8 mouse cellular contexts compared by ENCODE assay signal in the genomic region with DNA sequence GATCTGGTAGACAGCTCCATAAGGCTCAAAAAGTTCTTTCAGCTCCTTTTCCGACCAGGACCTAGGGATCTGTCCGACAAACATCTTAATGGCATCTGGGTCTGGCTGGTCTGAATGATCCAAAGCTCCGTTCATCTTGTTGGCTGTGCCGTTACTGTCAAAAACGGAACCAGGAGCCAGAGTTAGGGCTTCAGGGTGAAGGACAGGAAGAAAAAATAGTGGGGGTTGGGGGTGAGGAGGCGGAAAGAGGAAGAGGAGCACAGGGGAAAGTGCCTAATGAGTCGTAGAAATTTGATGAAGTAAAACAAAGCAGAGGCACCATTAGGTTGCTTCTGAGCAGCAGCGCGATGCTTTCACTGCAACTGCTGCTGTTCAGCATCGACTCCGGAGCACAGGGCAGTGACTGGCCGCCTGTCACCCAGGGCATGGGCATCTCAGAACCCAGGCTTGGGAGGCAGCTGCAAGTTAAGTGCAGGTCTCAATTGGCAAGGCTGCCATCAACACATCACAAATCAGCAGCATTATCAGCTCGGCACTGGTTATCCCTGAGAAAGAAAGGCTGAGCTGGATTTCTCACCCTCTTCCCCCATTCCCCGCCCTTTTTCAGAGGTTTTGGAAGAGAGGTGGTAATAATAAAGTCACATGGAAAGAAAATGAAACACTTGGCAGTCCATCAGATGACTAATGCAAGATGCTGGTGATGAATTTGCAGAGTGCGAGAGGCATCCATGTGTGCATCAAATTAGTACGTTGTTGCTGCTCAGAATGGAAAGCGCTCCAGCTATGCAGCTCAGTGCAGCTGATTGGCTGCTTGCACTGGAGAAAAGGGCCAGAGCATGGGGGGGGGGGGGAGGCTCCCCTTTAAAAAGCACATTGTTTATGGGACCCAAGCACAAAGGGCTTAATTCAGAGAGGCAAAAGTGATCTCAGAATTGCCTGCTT.
DNase-seq lines count a peak whose midpoint lies in the region; ATAC-seq and TF ChIP-seq lines count a peak whose summit lies in the region.

No protein-coding gene starts in this region.

- H3K36me3 ChIP-seq in forebrain, embryonic 14.5 days (ENCODE audit: control insufficient read depth, insufficient read depth, low read length), result 0 out of 2 replicates have a peak, but pooled peaks cover 4% of the 10 kb centered on the region
- no peaks in the 10 kb centered on the region for H3K36me3 ChIP-seq in hindbrain, embryonic 16.5 days (ENCODE audit: control insufficient read depth, insufficient read depth, low read length)
- H3K36me3 ChIP-seq in limb, embryonic 13.5 days, result no peaks in the 10 kb centered on the region
- no peaks in the 10 kb centered on the region for H3K36me3 ChIP-seq in midbrain, embryonic 16.5 days (ENCODE audit: control insufficient read depth, insufficient read depth, low read length)
- H3K36me3 ChIP-seq in stomach, postnatal 0 days (ENCODE audit: control insufficient read depth, insufficient read depth, low read length), result no peaks in the 10 kb centered on the region

- no peak for TF ChIP-seq EP300 in stomach, postnatal 0 days (optimal IDR thresholded peaks at IDR 0.05)

- DNase-seq in frontal cortex, postnatal 25 days (ENCODE audit: low spot score in 2 of 2), result no peak
- peak; percentile 23 for DNase-seq in cerebellum, adult 11 months
- DNase-seq in forebrain, embryonic 14.5 days (ENCODE audit: low spot score), result peak; percentile 89
- DNase-seq in stomach, postnatal 0 days (ENCODE audit: low spot score), result no peak

- H3K9me3 ChIP-seq in forebrain, embryonic 14.5 days (replicated peaks; ENCODE audit: control insufficient read depth, low read length), result no peaks in the 10 kb centered on the region
- no peaks in the 10 kb centered on the region for H3K9me3 ChIP-seq in hindbrain, embryonic 16.5 days (ENCODE audit: control insufficient read depth, low read length)
- no peaks in the 10 kb centered on the region for H3K9me3 ChIP-seq in limb, embryonic 13.5 days
- H3K9me3 ChIP-seq in midbrain, embryonic 16.5 days (replicated peaks; ENCODE audit: control insufficient read depth, low read length, poor library complexity, severe bottlenecking), result no peaks in the 10 kb centered on the region
- no peaks in the 10 kb centered on the region for H3K9me3 ChIP-seq in stomach, postnatal 0 days (ENCODE audit: control insufficient read depth, low read length)

- TF ChIP-seq CTCF in stomach, postnatal 0 days (IDR thresholded peaks at IDR 0.05; ENCODE audit: low read depth), result no peak

- peak; percentile 71 for ATAC-seq in frontal cortex, adult (ENCODE audit: low TSS enrichment)
- ATAC-seq in forebrain, embryonic 14.5 days, result peak; percentile 92
- ATAC-seq in hindbrain, embryonic 16.5 days, result peak; percentile 80
- peak; percentile 77 for ATAC-seq in limb, embryonic 13.5 days (ENCODE audit: low FRiP score, low read depth)
- peak; percentile 80 for ATAC-seq in midbrain, embryonic 16.5 days
- peak; percentile 67; the same call in 1 of the 2 replicates for ATAC-seq in stomach, postnatal 0 days (ENCODE audit: low FRiP score, low TSS enrichment)

- peak overlapping the region; percentile 83 for H3K4me2 ChIP-seq in forebrain, embryonic 14.5 days (ENCODE audit: low read length)
- H3K4me2 ChIP-seq in hindbrain, embryonic 16.5 days (ENCODE audit: low read length), result peak overlapping the region; percentile 78
- peak overlapping the region; percentile 90 for H3K4me2 ChIP-seq in limb, embryonic 13.5 days (replicated peaks)
- H3K4me2 ChIP-seq in midbrain, embryonic 16.5 days (ENCODE audit: low read length), result peak overlapping the region; percentile 80
- H3K4me2 ChIP-seq in stomach, postnatal 0 days (replicated peaks; ENCODE audit: low read depth), result peak overlapping the region; percentile 62

- H3K27ac ChIP-seq in forebrain, embryonic 14.5 days (ENCODE audit: low read depth, low read length), result peak overlapping the region; percentile 89
- H3K27ac ChIP-seq in hindbrain, embryonic 16.5 days (ENCODE audit: low read depth, low read length), result peak overlapping the region; percentile 80
- peak overlapping the region; percentile 79 for H3K27ac ChIP-seq in limb, embryonic 13.5 days
- H3K27ac ChIP-seq in midbrain, embryonic 16.5 days (ENCODE audit: low read length), result peak overlapping the region; percentile 78
- peak overlapping the region; percentile 59 for H3K27ac ChIP-seq in stomach, postnatal 0 days (replicated peaks)

- H3K4me3 ChIP-seq in forebrain, embryonic 14.5 days (ENCODE audit: low read depth, low read length), result peak overlapping the region; percentile 35
- H3K4me3 ChIP-seq in hindbrain, embryonic 16.5 days (ENCODE audit: low read length), result peak overlapping the region; percentile 43
- peak overlapping the region; percentile 48 for H3K4me3 ChIP-seq in limb, embryonic 13.5 days
- H3K4me3 ChIP-seq in midbrain, embryonic 16.5 days (ENCODE audit: low read depth, low read length), result peak overlapping the region; percentile 40
- peak overlapping the region; percentile 33 for H3K4me3 ChIP-seq in stomach, postnatal 0 days (ENCODE audit: low read depth, low read length)

- H3K27me3 ChIP-seq in forebrain, embryonic 14.5 days (replicated peaks; ENCODE audit: control insufficient read depth, insufficient read depth, low read length), result no peaks in the 10 kb centered on the region
- H3K27me3 ChIP-seq in hindbrain, embryonic 16.5 days (replicated peaks; ENCODE audit: control insufficient read depth, insufficient read depth, low read length), result no peaks in the 10 kb centered on the region
- no peaks in the 10 kb centered on the region for H3K27me3 ChIP-seq in limb, embryonic 13.5 days
- no peaks in the 10 kb centered on the region for H3K27me3 ChIP-seq in midbrain, embryonic 16.5 days (ENCODE audit: control insufficient read depth, insufficient read depth, low read depth, low read length)
- H3K27me3 ChIP-seq in stomach, postnatal 0 days (ENCODE audit: control insufficient read depth, insufficient read depth, low read length), result no peaks in the 10 kb centered on the region

- under 1% methylated on average over 17 of the region's 17 CpGs for WGBS in forebrain, embryonic 14.5 days
- 6% methylated on average over 17 of the region's 17 CpGs for WGBS in hindbrain, embryonic 16.5 days
- 2% methylated on average over 17 of the region's 17 CpGs for WGBS in limb, embryonic 13.5 days
- WGBS in midbrain, embryonic 16.5 days, result 9% methylated on average over 17 of the region's 17 CpGs
- 18% methylated on average over 17 of the region's 17 CpGs for WGBS in stomach, postnatal 0 days

- H3K9ac ChIP-seq in forebrain, embryonic 14.5 days (ENCODE audit: low read length), result peak overlapping the region; percentile 68
- H3K9ac ChIP-seq in hindbrain, embryonic 16.5 days (ENCODE audit: low read depth, low read length), result peak overlapping the region; percentile 68
- H3K9ac ChIP-seq in limb, embryonic 13.5 days, result peak overlapping the region; percentile 63
- peak overlapping the region; percentile 66 for H3K9ac ChIP-seq in midbrain, embryonic 16.5 days (ENCODE audit: low read depth, low read length)
- H3K9ac ChIP-seq in stomach, postnatal 0 days (ENCODE audit: low read length), result peak overlapping the region; percentile 41

- peaks cover 42% of the 10 kb centered on the region for H3K4me1 ChIP-seq in forebrain, embryonic 14.5 days (ENCODE audit: control insufficient read depth, insufficient read depth, low read length)
- H3K4me1 ChIP-seq in hindbrain, embryonic 16.5 days (ENCODE audit: control insufficient read depth, insufficient read depth, low read depth, low read length), result peaks cover 26% of the 10 kb centered on the region
- peaks cover 28% of the 10 kb centered on the region for H3K4me1 ChIP-seq in limb, embryonic 13.5 days
- peaks cover 34% of the 10 kb centered on the region for H3K4me1 ChIP-seq in midbrain, embryonic 16.5 days (ENCODE audit: control insufficient read depth, insufficient read depth, low read length)
- H3K4me1 ChIP-seq in stomach, postnatal 0 days (replicated peaks; ENCODE audit: control insufficient read depth, insufficient read depth), result no peaks in the 10 kb centered on the region

Comparison
In these comparisons a context has a peak if more than half of its experiments do, and no peak if none do; other contexts are left out.
1. DNase-seq: peak in cerebellum, adult 11 months (single experiment) and forebrain, embryonic 14.5 days (single experiment); none in frontal cortex, postnatal 25 days (0 of 2) and stomach, postnatal 0 days (single experiment).
2. Peak in every context shown above with its lines, with median percentiles within 50 percentile points of each other: ATAC-seq, H3K27ac ChIP-seq, H3K4me2 ChIP-seq, H3K4me3 ChIP-seq and H3K9ac ChIP-seq.